Mouse (Mus musculus) erythroblast, embryonic 14.5 days (primary cell): ENCODE measurements at regions not wholly inside any gene's neighbourhood (a gene's known extent, or its start where the extent isn't known, plus 50 kb on each side); places are given as distances from the start of the nearest gene placed in this dataset.

Source experiments
- GATA1 ChIP-seq: IDR thresholded peaks from 2 replicates; pipeline ENCODE4 v1.6.1; 2012; ENCODE audit warnings: low read length, inconsistent platforms, mixed read lengths
- TAL1 ChIP-seq: IDR thresholded peaks from 3 replicates; pipeline ENCODE4 v1.6.1; 2012; ENCODE audit warnings: low read length, inconsistent platforms, mixed read lengths

GRCm38 (mm10) chr17:83127842-83128241 is 87.2 kb upstream of the Pkdcc start:
- no peak for TF ChIP-seq TAL1
- no peak for TF ChIP-seq GATA1
